Mouse (Mus musculus) heart, embryonic 10.5 days (tissue): ENCODE results near the gene Six5. TPM values are rescaled to one million over a fixed set of nuclear protein-coding genes. Genes with fewer than 3 reads are reported as not detected.
"Not testable (repeated sequence)": the region's sequence is repeated elsewhere in the genome, so short reads cannot be mapped to it uniquely, and the experiment has no call there.

Experiments
- DNase-seq: peaks from one replicate; pipeline ENCODE4 v3.0.0-alpha.2; 2017; ENCODE audit warnings: low spot score
- H3K27ac ChIP-seq: fragments of 300-500 bp; sonication (generic); 2 replicates; pipeline ENCODE4 v1.5.1; 2016; ENCODE audit warnings: mild to moderate bottlenecking
- H3K27me3 ChIP-seq: fragments of 300-500 bp; sonication (generic); 2 replicates; pipeline ENCODE4 v1.6.1; 2016; ENCODE audit warnings: mild to moderate bottlenecking; ENCODE audit not compliant: poor library complexity, insufficient read depth, severe bottlenecking
- H3K36me3 ChIP-seq: fragments of 300-500 bp; sonication (generic); 2 replicates; pipeline ENCODE4 v1.6.1; 2016; ENCODE audit warnings: mild to moderate bottlenecking, moderate library complexity
- H3K4me1 ChIP-seq: fragments of 300-500 bp; sonication (generic); 2 replicates; pipeline ENCODE4 v1.6.1; 2016; ENCODE audit warnings: mild to moderate bottlenecking
- H3K4me3 ChIP-seq: fragments of 300-500 bp; sonication (generic); 2 replicates; pipeline ENCODE4 v1.5.1; 2016; ENCODE audit warnings: mild to moderate bottlenecking, moderate library complexity
- H3K9me3 ChIP-seq: fragments of 300-500 bp; sonication (generic); 2 replicates; pipeline ENCODE4 v1.6.1; 2016; ENCODE audit warnings: mild to moderate bottlenecking, moderate library complexity
- WGBS: fragments of 180-500 bp; shearing (Covaris S2); methylation state at CpG from one replicate; pipeline ENCODE4 v1.1.7; 2016; 5-methylcytosine and 5-hydroxymethylcytosine counted together
- polyA plus RNA-seq: library from polyadenylated mRNA; unstranded; fragments of >200 nt; fragmentation: Nextera tagmentation; extraction: Ambion mirVana; gene quantifications from 2 replicates; pipeline ENCODE4 v1.2.1, GENCODE M21; 2016

The Six5 gene
- polyA plus RNA-seq, 1 experiment from 2014 or later, result 6.1 TPM

GRCm38 (mm10) chr7:19057405-19057804 is 37.0 kb upstream of the Six5 start:
- Histone ChIP-seq H3K9me3 (0 out of 2 replicates have a peak, but pooled peaks cover 3% of the 10 kb centered on the region), H3K27ac (no peak overlapping the region), H3K4me1 (peaks cover 12% of the 10 kb centered on the region), H3K36me3 (peaks cover 17% of the 10 kb centered on the region), H3K27me3 (no peaks in the 10 kb centered on the region; the same call in 1 of the 2 replicates), H3K4me3 (no peak overlapping the region)
- DNase-seq, result no peak
- WGBS, result 83% methylated on average over 10 of the region's 10 CpGs

GRCm38 (mm10) chr7:19065896-19066295 is 28.5 kb upstream of the Six5 start:
- Histone ChIP-seq H3K4me3 (peak overlapping the region; percentile 35), H3K27me3 (peaks cover 48% of the 10 kb centered on the region), H3K27ac (no peak overlapping the region), H3K36me3 (no peaks in the 10 kb centered on the region), H3K4me1 (peaks cover 6% of the 10 kb centered on the region; the same call in 1 of the 2 replicates), H3K9me3 (no peaks in the 10 kb centered on the region)
- 52% methylated on average over 13 of the region's 13 CpGs for WGBS
- no peak for DNase-seq

GRCm38 (mm10) chr7:19067063-19067462 is 27.3 kb upstream of the Six5 start:
- WGBS, result 41% methylated on average over 14 of the region's 14 CpGs
- Histone ChIP-seq H3K36me3 (no peaks in the 10 kb centered on the region), H3K4me3 (peak overlapping the region; percentile 1; the same call in 1 of the 2 replicates), H3K27me3 (peaks cover 48% of the 10 kb centered on the region), H3K4me1 (peaks cover 6% of the 10 kb centered on the region; the same call in 1 of the 2 replicates), H3K27ac (no peak overlapping the region), H3K9me3 (no peaks in the 10 kb centered on the region)
- no peak for DNase-seq

DNA sequence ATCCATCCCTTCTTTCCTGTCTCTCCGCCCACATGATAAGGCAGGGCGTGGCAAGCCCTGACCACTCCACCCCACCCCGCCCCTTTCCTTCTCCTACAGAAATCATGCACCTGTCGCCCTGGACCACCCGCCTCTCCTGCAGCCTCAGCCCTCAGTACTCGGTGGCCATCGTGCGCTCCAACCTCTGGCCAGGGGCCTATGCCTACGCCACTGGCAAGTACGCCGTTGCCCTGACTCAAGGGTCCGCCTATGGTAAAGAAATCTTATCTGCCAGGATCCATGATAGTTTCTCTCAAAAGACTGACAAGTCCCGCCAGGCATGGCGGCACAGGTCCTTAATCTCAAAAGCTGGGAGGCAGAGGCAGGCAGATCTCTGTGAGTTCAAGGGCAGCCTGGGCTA is 26.5 kb upstream of the Six5 start:
- Histone ChIP-seq H3K27ac (no peak overlapping the region), H3K36me3 (no peaks in the 10 kb centered on the region), H3K4me3 (no peak overlapping the region), H3K9me3 (no peaks in the 10 kb centered on the region), H3K4me1 (peaks cover 6% of the 10 kb centered on the region; the same call in 1 of the 2 replicates), H3K27me3 (peaks cover 45% of the 10 kb centered on the region)
- WGBS, result 65% methylated on average over 12 of the region's 14 CpGs
- DNase-seq, result no peak

GRCm38 (mm10) chr7:19068707-19069106 is 25.7 kb upstream of the Six5 start:
- Histone ChIP-seq H3K36me3 (no peaks in the 10 kb centered on the region), H3K9me3 (no peaks in the 10 kb centered on the region), H3K4me1 (peaks cover 6% of the 10 kb centered on the region; the same call in 1 of the 2 replicates), H3K27me3 (peaks cover 42% of the 10 kb centered on the region), H3K4me3 (no peak overlapping the region), H3K27ac (no peak overlapping the region)
- DNase-seq, result no peak
- WGBS, result 9% methylated on average over 2 of the region's 2 CpGs

DNA sequence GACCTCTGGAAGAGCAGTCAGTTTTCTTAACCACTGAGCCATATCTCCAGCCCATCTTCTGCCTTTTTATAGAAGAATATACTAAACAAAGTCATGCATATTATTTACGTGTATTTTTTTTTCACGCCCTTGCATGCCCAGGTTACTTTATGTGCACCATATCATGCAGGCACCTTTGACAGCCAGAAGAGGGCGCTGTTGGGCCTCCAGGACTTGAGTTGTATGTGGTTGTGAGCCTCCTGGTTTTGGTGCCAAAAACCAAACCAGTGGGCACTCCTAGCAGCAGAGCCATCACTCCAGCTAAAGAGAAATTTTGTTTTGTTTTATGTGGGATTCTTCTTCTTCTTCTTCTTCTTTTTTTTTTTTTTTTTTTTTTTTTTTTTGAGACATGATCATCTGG is 24.9 kb upstream of the Six5 start:
- Histone ChIP-seq H3K4me1 (peaks cover 6% of the 10 kb centered on the region; the same call in 1 of the 2 replicates), H3K27ac (no peak overlapping the region), H3K27me3 (peaks cover 35% of the 10 kb centered on the region), H3K36me3 (no peaks in the 10 kb centered on the region), H3K4me3 (no peak overlapping the region), H3K9me3 (no peaks in the 10 kb centered on the region)
- 46% methylated on average over 3 of the region's 3 CpGs for WGBS
- no peak for DNase-seq

- not testable (repeated sequence) for DNase-seq, H3K4me3 ChIP-seq, H3K9me3 ChIP-seq, H3K4me1 ChIP-seq, H3K27ac ChIP-seq, H3K36me3 ChIP-seq
- H3K27me3 ChIP-seq, result peaks cover 20% of the 10 kb centered on the region
- 48% methylated on average over 3 of the region's 3 CpGs for WGBS
These were observed 23.4 kb upstream of the Six5 start for GRCm38 (mm10) chr7:19071024-19071423.

DNA sequence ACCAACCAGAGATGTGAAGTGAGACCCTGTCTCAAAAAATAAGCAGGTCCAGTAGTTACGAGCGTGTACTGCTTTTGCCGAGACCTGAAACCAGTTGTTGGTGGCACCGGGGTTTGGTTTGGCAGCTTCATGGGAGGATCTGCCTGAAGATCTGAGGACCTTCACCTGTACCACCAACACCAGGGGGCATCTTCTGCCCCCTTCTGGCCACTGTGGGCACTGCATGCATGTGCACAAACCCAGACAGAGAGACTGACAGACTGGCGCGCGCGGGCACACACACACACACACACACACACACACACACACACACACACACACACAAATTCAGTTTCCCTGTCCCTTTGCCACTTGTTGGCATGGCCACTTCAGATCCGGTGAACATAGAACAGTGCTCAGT is 20.9 kb upstream of the Six5 start:
- peaks cover 10% of the 10 kb centered on the region for H3K36me3 ChIP-seq
- no peak overlapping the region for H3K4me3 ChIP-seq
- H3K9me3 ChIP-seq, result no peaks in the 10 kb centered on the region
- no peak overlapping the region for H3K27ac ChIP-seq
- H3K4me1 ChIP-seq, result peaks cover 21% of the 10 kb centered on the region
- no peak for DNase-seq
- H3K27me3 ChIP-seq, result no peaks in the 10 kb centered on the region
- 72% methylated on average over 9 of the region's 9 CpGs for WGBS

DNA sequence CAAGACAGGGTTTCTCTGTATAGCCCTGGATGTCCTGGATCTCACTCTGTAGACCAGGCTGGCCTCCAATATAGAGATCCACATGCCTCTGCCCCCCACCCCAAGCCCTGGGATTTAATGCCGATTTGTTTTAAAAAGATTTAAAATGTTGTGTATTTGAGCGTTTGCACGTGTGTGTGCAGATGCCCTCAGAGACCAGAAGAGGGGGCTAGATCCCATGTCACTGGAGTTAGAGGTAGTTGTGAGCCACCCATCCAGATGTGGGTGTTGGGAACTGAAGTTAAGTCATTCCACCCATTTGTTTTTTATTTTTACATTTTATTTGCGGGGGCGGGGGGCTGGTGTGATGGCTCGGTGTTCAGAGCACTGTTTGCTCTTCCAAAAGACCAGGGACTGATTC is 19.9 kb upstream of the Six5 start:
- H3K27me3 ChIP-seq, result no peaks in the 10 kb centered on the region
- WGBS, result 89% methylated on average over 6 of the region's 6 CpGs
- H3K4me3 ChIP-seq, result no peak overlapping the region
- H3K9me3 ChIP-seq, result no peaks in the 10 kb centered on the region
- no peak for DNase-seq
- peaks cover 19% of the 10 kb centered on the region for H3K36me3 ChIP-seq
- no peak overlapping the region for H3K27ac ChIP-seq
- H3K4me1 ChIP-seq, result peaks cover 28% of the 10 kb centered on the region

- peak overlapping the region; percentile 83 for H3K4me3 ChIP-seq
- H3K27ac ChIP-seq, result no peak overlapping the region
- peaks cover 33% of the 10 kb centered on the region for H3K4me1 ChIP-seq
- H3K9me3 ChIP-seq, result no peaks in the 10 kb centered on the region
- 53% methylated on average over 5 of the region's 5 CpGs for WGBS
- H3K27me3 ChIP-seq, result no peaks in the 10 kb centered on the region
- DNase-seq, result no peak
- peaks cover 27% of the 10 kb centered on the region for H3K36me3 ChIP-seq
These were observed 19.2 kb upstream of the Six5 start for GRCm38 (mm10) chr7:19075231-19075630.

DNA sequence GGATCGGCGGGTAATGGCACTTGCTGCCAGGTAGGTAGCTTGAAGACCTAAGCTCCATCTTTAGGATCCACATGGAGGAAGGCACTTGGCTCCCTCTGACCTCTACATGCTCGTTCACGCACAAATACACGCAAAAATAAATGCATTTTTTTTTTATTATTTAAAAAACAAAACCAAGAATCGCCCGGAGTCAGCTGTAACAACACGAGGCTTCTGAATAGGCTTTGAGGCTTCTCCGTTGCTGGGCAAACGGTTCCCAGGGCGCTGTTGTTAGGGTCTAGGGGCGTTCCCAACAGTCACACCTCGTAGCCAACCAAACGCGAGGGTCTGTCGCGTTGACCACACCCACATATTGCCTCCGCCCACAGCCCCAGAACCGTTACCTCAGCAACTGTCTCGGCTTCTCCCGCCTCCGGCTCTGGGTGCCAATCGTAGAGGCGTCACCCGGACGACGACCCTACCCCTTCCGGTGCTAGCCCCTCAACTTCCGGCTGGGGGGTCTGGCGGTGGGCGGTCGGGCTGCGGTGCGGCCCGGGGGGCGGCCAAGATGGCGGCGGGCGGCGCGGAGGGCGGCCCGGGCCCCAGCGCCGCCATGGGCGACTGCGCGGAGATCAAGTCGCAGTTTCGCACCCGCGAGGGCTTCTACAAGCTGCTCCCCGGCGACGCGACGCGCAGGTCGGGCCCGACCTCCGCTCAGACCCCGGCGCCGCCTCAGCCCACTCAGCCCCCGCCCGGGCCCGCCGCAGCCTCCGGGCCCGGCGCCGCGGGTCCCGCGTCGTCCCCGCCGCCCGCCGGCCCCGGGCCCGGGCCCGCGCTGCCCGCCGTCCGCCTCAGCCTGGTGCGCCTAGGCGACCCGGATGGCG is 18.4 kb upstream of the Six5 start, which contains the start of gene Dmwd:
Dmwd (plus strand) TSS at position 505 of the 863 bp plus-strand sequence.
- Histone ChIP-seq H3K4me1 (peaks cover 33% of the 10 kb centered on the region), H3K27me3 (no peaks in the 10 kb centered on the region), H3K9me3 (no peaks in the 10 kb centered on the region), H3K36me3 (peaks cover 34% of the 10 kb centered on the region), H3K27ac (peak within 1 kb of the TSS; percentile 94), H3K4me3 (peak within 1 kb of the TSS; percentile 83)
- DNase-seq, result peak; percentile 100
- 1% methylated on average over 86 of the region's 91 CpGs for WGBS

DNA sequence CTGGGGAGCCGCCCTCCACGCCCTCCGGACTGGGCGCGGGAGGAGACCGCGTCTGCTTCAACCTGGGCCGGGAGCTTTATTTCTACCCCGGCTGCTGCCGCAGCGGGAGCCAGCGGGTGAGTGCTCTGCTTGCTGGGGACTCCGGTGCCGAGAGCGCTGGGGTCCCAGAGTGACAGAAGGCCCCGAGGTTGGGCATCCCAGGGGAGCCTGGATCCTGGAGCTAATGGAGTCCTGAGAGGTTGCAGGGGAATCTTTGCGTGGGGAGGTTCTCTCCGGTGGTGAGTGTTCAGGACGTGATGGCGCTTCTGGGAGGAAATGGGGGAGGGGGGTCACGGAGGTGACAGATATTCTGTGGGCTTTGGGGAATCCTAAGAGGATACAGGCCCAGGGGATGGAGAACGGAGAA is 17.8 kb upstream of the Six5 start:
- DNase-seq, result no peak
- Histone ChIP-seq H3K4me1 (peaks cover 38% of the 10 kb centered on the region), H3K4me3 (peak overlapping the region; percentile 83), H3K9me3 (no peaks in the 10 kb centered on the region), H3K36me3 (peaks cover 40% of the 10 kb centered on the region), H3K27ac (peak overlapping the region; percentile 94), H3K27me3 (no peaks in the 10 kb centered on the region)
- under 1% methylated on average over 22 of the region's 22 CpGs for WGBS

GRCm38 (mm10) chr7:19077761-19078160 is 16.6 kb upstream of the Six5 start:
- WGBS, result 63% methylated on average over 14 of the region's 14 CpGs
- no peaks in the 10 kb centered on the region for H3K9me3 ChIP-seq
- peaks cover 52% of the 10 kb centered on the region for H3K36me3 ChIP-seq
- no peak for DNase-seq
- 0 out of 2 replicates have a peak overlapping the region, but pooled peaks have one; percentile 8 for H3K27ac ChIP-seq
- peak overlapping the region; percentile 83 for H3K4me3 ChIP-seq
- H3K4me1 ChIP-seq, result peaks cover 50% of the 10 kb centered on the region
- no peaks in the 10 kb centered on the region for H3K27me3 ChIP-seq
